Mouse (Mus musculus): ENCODE data around the gene Maml3. TPM values are rescaled to one million over a fixed set of nuclear protein-coding genes. Genes with fewer than 3 reads are reported as not detected.
A peak's percentile ranks its signal among the peaks of the same experiment; 100 is the strongest.

The Maml3 gene
- polyA plus RNA-seq, 1 experiment from 2014 or later: 4.7 TPM

DNA sequence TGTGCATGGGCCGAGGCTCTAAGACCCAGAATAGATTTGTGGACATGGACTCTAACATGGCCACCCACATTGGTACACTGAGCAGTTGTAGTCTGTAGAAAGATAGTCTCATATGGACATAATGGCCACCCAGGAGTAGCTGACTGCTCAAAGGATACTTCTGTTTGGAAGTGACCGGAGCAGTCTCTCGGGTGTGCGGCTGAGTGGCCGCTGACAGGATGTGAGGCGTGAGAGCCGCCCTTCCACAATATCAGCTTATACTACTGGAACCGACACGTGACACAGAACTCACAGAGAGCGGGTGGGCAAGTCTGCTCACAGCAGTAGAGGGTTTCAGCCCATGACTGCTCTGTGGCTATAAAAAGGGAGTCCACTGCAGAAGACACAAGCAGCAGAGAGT lies 283.3 kb downstream of the Maml3 start:
- Histone ChIP-seq H3K27ac (no peak overlapping the region), H3K4me3 (no peak overlapping the region), H3K9me3 (replicated peaks) (no peaks in the 10 kb centered on the region), H3K27me3 (ENCODE audit: low read depth, poor library complexity, severe bottlenecking) (no peaks in the 10 kb centered on the region), H3K4me1 (no peaks in the 10 kb centered on the region; the same call in 1 of the 2 replicates), H3K36me3 (no peaks in the 10 kb centered on the region)
- 91% methylated on average over 10 of the region's 10 CpGs for WGBS
- no peak for DNase-seq (ENCODE audit: low spot score)

DNA sequence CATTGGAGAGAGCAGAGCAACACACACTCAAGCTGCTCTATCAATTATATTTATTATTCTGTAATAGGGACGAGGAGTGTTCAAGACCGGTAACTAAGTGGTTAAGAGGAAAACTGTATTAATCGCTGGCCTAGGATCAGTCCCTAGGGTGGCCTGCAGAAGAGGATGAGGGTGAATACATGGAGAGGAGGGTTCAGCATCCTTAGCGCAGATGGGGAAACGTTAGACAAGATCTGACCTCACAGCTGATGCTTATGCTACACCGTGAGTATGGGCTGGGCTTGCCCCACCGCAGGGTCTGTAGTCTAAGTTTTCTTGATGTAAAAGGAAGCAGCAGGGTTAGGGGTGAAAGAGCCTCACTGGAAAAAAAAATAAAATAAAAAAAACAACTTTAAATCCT lies 285.8 kb downstream of the Maml3 start:
- Histone ChIP-seq H3K9me3 (replicated peaks) (no peaks in the 10 kb centered on the region), H3K36me3 (no peaks in the 10 kb centered on the region), H3K4me1 (no peaks in the 10 kb centered on the region), H3K27ac (no peak overlapping the region), H3K27me3 (ENCODE audit: low read depth, poor library complexity, severe bottlenecking) (no peaks in the 10 kb centered on the region), H3K4me3 (no peak overlapping the region)
- DNase-seq (ENCODE audit: low spot score): no peak
- 92% methylated on average over 7 of the region's 7 CpGs for WGBS

DNA sequence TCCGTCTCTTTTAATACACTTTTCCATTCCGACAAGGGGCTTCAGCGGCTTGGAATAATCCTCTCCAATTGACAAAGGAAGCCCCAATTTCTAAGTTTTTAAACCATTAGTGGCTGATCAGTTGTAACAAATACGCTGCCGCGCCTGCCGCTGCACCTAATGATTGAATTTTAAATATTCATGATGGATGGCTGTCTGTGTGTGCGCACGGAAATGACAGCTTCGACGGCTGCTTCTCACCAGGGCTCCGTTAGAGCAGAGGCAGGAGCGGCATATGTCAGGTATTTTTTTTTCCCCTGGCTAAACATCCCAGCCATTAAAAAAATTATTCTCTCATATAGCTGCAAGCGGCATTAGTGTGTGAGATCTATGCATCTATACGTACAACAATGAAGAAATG lies 287.0 kb downstream of the Maml3 start:
- Histone ChIP-seq H3K9me3 (replicated peaks) (no peaks in the 10 kb centered on the region), H3K27me3 (ENCODE audit: low read depth, poor library complexity, severe bottlenecking) (no peaks in the 10 kb centered on the region), H3K4me1 (no peaks in the 10 kb centered on the region), H3K4me3 (no peak overlapping the region), H3K27ac (no peak overlapping the region), H3K36me3 (no peaks in the 10 kb centered on the region)
- 95% methylated on average over 15 of the region's 15 CpGs for WGBS
- no peak for DNase-seq (ENCODE audit: low spot score)

DNA sequence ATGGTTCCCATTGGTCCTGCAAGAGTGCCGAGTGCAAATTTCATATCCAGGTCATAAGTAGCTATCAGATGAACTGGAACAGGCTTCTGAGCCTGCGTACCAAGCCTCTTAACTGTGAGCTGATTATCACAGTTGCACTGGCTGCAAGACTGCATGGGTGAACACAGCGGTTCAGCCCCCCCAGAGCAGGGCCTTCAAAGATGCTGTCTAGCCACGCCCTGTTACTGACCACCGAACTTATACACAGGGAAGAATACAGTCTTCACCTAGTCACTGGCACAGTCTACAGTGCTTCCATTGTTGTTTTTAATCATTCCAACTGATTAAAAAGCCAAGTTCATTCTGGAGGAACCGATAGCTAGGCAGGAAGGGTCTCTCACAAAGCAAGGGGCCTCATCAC lies 287.5 kb downstream of the Maml3 start:
- H3K27ac ChIP-seq: no peak overlapping the region
- DNase-seq (ENCODE audit: low spot score): no peak
- no peaks in the 10 kb centered on the region for H3K9me3 ChIP-seq (replicated peaks)
- no peaks in the 10 kb centered on the region for H3K27me3 ChIP-seq (ENCODE audit: low read depth, poor library complexity, severe bottlenecking)
- no peak overlapping the region for H3K4me3 ChIP-seq
- WGBS: 93% methylated on average over 6 of the region's 6 CpGs
- H3K4me1 ChIP-seq: no peaks in the 10 kb centered on the region
- H3K36me3 ChIP-seq: no peaks in the 10 kb centered on the region

DNA sequence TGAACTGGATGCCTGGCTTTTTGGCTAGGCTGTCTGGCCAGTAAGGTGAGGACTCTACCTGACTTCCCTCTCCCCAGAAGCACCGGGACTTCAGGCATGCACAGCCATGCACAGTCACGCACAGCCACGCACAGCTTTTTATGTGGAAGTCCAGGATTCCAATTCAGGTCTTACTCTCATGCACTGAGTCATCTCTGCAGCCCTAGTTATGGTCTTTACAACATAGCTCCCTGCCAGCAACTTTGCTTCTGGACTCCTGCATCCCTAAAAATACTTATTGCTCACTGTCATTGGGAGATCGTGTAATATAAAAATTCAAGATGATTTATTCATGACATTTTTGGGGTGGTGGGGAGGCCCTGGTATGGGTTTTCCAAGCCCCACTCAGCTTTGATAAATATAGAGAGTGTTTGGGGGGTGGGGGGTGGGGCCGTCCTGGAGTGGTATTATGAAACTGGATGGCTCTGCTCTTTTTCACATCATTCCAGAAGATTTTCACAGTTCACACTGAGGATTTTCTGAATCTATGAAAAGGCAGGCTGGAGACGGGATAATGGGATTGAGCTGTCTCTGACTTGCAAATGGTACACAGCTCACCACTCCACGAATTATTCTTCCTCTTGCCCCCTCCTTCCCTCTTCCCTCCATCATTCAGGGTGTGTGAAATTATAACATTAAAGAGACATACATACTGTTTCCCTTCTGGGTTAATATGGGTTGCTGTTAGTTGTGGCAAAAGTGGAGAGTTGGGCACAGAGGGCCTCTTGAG lies 288.2 kb downstream of the Maml3 start:
- H3K9me3 ChIP-seq (replicated peaks): no peaks in the 10 kb centered on the region
- H3K4me1 ChIP-seq: no peaks in the 10 kb centered on the region
- no peaks in the 10 kb centered on the region for H3K36me3 ChIP-seq
- 92% methylated on average over 7 of the region's 7 CpGs for WGBS
- no peak overlapping the region for H3K4me3 ChIP-seq
- DNase-seq (ENCODE audit: low spot score): no peak
- no peaks in the 10 kb centered on the region for H3K27me3 ChIP-seq (ENCODE audit: low read depth, poor library complexity, severe bottlenecking)
- H3K27ac ChIP-seq: no peak overlapping the region

DNA sequence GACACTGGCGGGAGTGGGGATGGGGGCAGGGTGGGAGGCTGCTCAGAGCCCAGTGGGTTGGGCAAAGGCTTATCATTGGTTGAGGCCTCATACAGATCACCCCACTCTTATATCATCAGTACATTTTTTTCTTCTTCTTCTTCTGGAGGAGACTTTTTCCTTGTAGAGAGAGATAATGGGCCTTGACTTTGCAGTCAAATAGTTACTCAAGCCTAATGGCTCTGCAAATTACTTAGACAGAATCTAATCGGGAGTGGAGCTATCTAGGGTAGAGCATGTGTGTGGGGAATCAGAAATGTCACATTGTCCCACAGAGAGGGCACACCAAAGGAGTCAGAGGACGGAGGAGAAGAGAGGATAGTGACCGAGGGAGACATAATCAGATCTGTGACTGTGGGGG lies 290.8 kb downstream of the Maml3 start:
- Histone ChIP-seq H3K4me3 (no peak overlapping the region), H3K36me3 (no peaks in the 10 kb centered on the region), H3K4me1 (peaks cover 11% of the 10 kb centered on the region), H3K27me3 (ENCODE audit: low read depth, poor library complexity, severe bottlenecking) (no peaks in the 10 kb centered on the region), H3K27ac (no peak overlapping the region), H3K9me3 (replicated peaks) (no peaks in the 10 kb centered on the region)
- no peak for DNase-seq (ENCODE audit: low spot score)
- 90% methylated on average over 4 of the region's 4 CpGs for WGBS

- Histone ChIP-seq H3K4me3 (no peak overlapping the region), H3K36me3 (no peaks in the 10 kb centered on the region), H3K27ac (no peak overlapping the region), H3K27me3 (ENCODE audit: low read depth, poor library complexity, severe bottlenecking) (no peaks in the 10 kb centered on the region), H3K4me1 (peaks cover 11% of the 10 kb centered on the region), H3K9me3 (replicated peaks) (no peaks in the 10 kb centered on the region)
- DNase-seq (ENCODE audit: low spot score): no peak
- WGBS: 95% methylated on average over 5 of the region's 5 CpGs
Observed at GRCm38 (mm10) chr3:51813186-51813585, 291.7 kb downstream of the Maml3 start.

GRCm38 (mm10) chr3:51810731-51811130 lies 294.1 kb downstream of the Maml3 start:
- Histone ChIP-seq H3K27ac (no peak overlapping the region), H3K27me3 (ENCODE audit: low read depth, poor library complexity, severe bottlenecking) (no peaks in the 10 kb centered on the region), H3K9me3 (replicated peaks) (no peaks in the 10 kb centered on the region), H3K4me3 (no peak overlapping the region), H3K36me3 (no peaks in the 10 kb centered on the region), H3K4me1 (peaks cover 16% of the 10 kb centered on the region)
- 78% methylated on average over 7 of the region's 7 CpGs for WGBS
- DNase-seq (ENCODE audit: low spot score): no peak

DNA sequence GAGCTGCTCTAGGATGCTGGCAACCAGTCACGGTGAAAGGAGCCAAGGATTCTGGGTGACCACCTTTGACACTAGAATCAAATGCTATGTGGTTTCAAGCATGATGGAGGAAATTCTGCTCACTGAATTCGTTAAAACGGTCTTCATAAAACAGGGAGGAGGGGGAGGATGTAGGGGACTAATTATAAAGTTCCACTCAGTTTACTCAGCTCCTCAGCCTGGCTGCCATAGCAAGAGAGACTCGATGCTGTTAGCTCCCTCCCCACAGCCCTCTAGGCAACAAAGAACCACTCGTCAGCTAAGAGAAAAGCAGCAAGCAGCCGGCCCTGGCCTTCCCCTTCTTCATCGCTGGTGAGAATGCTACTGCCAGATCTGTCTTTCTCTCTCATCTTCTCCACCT lies 295.1 kb downstream of the Maml3 start:
- no peak overlapping the region for H3K4me3 ChIP-seq
- 68% methylated on average over 7 of the region's 7 CpGs for WGBS
- H3K27me3 ChIP-seq (ENCODE audit: low read depth, poor library complexity, severe bottlenecking): no peaks in the 10 kb centered on the region
- 0 out of 2 replicates have a peak overlapping the region, but pooled peaks have one; percentile 30 for H3K27ac ChIP-seq
- no peaks in the 10 kb centered on the region for H3K9me3 ChIP-seq (replicated peaks)
- H3K36me3 ChIP-seq: no peaks in the 10 kb centered on the region
- H3K4me1 ChIP-seq: peaks cover 25% of the 10 kb centered on the region
- DNase-seq (ENCODE audit: low spot score): no peak

GRCm38 (mm10) chr3:51807981-51808870 lies 296.6 kb downstream of the Maml3 start:
- Histone ChIP-seq H3K4me1 (peaks cover 41% of the 10 kb centered on the region), H3K27ac (no peak overlapping the region), H3K9me3 (replicated peaks) (no peaks in the 10 kb centered on the region), H3K4me3 (no peak overlapping the region), H3K27me3 (ENCODE audit: low read depth, poor library complexity, severe bottlenecking) (no peaks in the 10 kb centered on the region), H3K36me3 (no peaks in the 10 kb centered on the region)
- DNase-seq (ENCODE audit: low spot score): no peak
- WGBS: 93% methylated on average over 16 of the region's 16 CpGs

GRCm38 (mm10) chr3:51805488-51806318 lies 299.2 kb downstream of the Maml3 start:
- Histone ChIP-seq H3K9me3 (replicated peaks) (no peaks in the 10 kb centered on the region), H3K27me3 (ENCODE audit: low read depth, poor library complexity, severe bottlenecking) (no peaks in the 10 kb centered on the region), H3K4me1 (peaks cover 55% of the 10 kb centered on the region), H3K4me3 (no peak overlapping the region), H3K36me3 (no peaks in the 10 kb centered on the region), H3K27ac (no peak overlapping the region)
- 46% methylated on average over 13 of the region's 13 CpGs for WGBS
- DNase-seq (ENCODE audit: low spot score): no peak

GRCm38 (mm10) chr3:51803903-51804302 lies 301.0 kb downstream of the Maml3 start:
- H3K4me1 ChIP-seq: peaks cover 49% of the 10 kb centered on the region
- DNase-seq (ENCODE audit: low spot score): no peak
- H3K27me3 ChIP-seq (ENCODE audit: low read depth, poor library complexity, severe bottlenecking): no peaks in the 10 kb centered on the region
- WGBS: 60% methylated on average over 6 of the region's 6 CpGs
- H3K27ac ChIP-seq: no peak overlapping the region
- H3K4me3 ChIP-seq: no peak overlapping the region
- H3K36me3 ChIP-seq: no peaks in the 10 kb centered on the region
- no peaks in the 10 kb centered on the region for H3K9me3 ChIP-seq (replicated peaks)

All from limb, embryonic 10.5 days (tissue).